Mouse (Mus musculus): Measurements from ENCODE around the gene Ppm1k.
"Not testable (repeated sequence)": the region's sequence is repeated elsewhere in the genome, so short reads cannot be mapped to it uniquely, and the experiment has no call there.

Gene Ppm1k

DNA sequence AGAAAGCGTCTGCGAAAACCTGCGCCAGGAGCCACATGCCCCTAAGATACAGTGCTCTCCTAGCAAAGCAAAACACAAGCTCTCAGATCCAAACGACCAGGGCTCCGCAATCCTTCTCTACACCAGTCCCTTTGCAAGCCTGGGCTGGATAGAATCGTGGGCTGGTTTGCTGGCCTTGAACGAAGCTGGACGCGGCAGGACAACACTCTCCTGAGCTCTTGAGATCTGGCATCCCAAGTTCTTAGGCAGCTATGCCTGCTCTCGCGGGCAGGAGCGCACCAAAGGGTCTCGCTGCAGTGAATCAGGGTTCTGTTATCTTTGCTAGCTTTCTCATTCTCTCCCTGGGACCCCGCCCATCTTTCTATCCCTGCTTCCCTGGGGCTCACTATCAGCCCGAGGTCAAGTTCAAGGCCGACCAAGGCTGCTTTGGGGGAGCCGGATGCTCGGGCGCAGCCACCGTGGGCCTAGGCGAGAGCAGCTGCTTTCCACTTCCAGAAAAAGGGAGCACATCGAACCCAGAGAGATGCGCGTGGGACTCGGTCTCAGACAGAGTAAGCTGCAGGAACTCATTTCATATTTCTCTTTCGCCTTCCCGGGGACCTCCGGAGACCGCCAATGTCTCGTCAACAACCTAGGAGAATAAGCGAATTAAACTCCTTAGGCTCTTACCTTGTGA lies 519 bp downstream of the Ppm1k start:
- ChIA-PET CTCF (no interaction called here), POLR2A (interaction anchor here (0.8 to 1.8 kb wide), 16 partner anchors 8 to 820 kb away, joined by 3 to 11 read pairs (median 4); partner anchors contain the start of genes Avl9 (in 3 of the 4), Fkbp9 (in 1 of the 4), Kbtbd2 (in 1 of the 4) and Lancl2 (in 1 of the 4))

DNA sequence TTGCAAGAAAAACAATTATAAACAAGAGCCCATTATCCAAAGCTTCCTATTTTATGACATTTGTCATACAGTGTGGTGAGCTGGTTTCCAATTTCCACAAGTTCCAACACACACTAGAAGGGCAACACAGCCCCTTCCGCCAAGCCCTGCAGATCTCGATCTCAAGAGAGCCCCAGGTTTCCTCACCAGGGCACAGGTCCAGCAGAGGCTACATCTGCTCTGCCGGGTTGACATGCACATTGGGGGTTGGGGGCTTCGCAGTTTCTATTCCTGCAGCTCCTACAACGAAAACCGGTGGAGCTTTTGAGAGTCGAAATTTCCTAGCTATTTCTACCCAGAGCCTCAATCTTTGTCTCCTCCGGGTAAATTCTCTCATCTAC lies 1.0 kb downstream of the Ppm1k start:
- ChIA-PET POLR2A (interaction anchor here in 3 of 4 experiments (0.8 to 1.8 kb wide), 12 partner anchors 9 to 820 kb away, joined by 3 to 11 read pairs (median 4); partner anchors contain the start of genes Avl9 (in 2 of the 3), Kbtbd2 (in 1 of the 3), Nt5c3 (in 1 of the 3) and Pyurf (in 1 of the 3)), CTCF (no interaction called here)

DNA sequence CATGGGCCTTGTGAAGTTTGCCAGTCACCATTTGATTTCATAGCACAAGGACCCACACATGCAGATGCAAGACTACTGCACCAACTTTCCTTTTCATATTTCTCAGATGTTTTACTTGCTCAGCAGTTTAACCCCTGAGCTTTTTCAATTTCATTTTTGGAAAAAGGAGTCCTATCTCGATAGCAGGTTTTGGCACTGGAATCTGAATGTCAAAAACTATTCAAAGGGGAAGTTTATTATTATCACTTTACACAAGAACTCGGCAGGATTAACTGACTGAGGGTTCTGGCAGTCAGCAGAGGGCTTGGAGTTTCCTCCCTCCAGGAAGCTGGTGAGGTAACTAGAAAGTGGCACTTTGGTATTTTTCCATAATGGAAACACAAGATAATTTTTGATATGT lies 1.9 kb downstream of the Ppm1k start:
- CTCF ChIA-PET: no interaction called here
- POLR2A ChIA-PET: interaction anchor here in 1 of 4 experiments (1.5 kb wide), 1 partner anchor 13 kb away, joined by 3 read pairs; no protein-coding TSS in a partner anchor

DNA sequence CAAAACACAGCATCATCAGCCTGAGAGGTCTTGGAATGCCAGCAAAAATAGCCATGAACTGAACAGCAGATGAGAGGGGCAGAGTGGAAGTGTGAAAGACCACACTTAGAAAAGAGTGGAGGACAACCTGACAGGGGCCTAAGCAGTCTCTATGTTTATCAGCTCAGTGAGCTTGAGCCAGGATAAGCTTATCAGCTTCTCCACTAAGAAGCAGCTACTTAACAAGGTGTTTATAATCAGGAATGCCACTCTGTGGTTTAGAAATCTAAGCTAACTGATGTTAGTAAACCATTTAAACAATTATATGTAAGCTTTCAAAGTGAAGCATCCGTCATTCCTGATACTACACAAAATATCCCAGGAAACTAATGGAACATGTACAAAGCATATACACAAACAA lies 3.2 kb downstream of the Ppm1k start:
- ChIA-PET POLR2A (no interaction called here), CTCF (no interaction called here)

DNA sequence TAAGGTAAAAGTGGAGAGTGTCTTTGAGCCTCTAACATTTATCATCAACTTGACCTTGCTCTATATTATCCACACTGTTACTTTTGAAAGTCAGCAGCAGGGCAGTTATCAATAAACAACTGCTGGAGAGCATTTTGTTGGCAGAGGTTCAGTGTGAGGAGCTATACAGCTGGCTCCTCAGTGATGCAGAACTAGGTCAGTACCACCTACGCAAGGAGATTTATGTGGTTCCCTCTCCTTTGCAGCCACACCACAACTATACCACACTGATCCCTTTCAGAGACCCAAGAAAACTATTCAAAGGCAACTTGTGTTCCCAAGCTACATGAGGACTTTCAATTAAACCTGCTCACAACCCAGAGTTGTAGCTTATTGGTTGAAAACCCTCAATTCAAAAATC lies 3.8 kb downstream of the Ppm1k start:
- POLR2A ChIA-PET: no interaction called here
- CTCF ChIA-PET: no interaction called here

DNA sequence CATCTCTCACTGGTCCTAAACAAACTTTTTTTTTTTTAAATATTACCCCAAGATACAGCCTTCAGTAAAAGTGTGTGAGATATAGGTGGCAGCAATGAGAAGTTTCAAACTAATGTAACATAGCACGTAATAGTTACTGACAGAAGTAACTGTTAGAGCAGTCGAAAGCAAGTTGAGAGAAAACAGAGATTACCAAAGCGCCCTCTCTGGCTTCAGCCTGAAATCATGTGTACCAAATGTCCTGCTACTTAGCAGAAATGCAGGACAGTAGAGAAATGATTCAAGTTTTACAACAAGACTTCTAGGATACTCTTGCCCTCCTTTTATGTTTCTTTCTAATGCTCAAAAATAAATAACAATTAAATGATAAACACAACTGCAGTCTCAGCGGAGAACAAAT lies 4.3 kb downstream of the Ppm1k start:
- CTCF ChIA-PET: no interaction called here
- POLR2A ChIA-PET: no interaction called here

DNA sequence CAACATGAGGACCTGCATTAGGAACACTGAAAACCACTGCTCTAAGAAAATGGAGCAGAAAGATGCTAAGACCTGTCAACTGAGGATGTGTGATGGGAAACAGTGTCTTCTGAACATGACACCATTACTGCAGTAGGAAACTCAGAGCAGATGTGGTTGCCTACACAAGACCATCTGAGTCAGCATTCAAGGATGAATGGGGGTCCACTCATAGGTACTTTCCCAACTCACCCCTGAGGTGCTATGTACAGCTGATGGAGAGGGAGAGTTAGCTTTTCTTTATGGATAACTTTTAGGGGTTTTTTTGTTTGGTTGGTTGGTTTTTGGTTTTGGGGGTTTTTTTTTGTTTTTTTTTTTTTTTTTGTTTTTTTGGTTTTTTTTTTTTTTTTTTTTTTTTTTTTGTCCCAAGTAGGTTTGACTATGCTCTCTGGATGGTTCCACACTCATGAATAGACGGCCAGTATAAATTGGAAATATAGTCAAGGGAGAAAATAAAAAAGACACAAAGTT lies 5.9 kb downstream of the Ppm1k start:
- POLR2A ChIA-PET: no interaction called here
- CTCF ChIA-PET: no interaction called here

DNA sequence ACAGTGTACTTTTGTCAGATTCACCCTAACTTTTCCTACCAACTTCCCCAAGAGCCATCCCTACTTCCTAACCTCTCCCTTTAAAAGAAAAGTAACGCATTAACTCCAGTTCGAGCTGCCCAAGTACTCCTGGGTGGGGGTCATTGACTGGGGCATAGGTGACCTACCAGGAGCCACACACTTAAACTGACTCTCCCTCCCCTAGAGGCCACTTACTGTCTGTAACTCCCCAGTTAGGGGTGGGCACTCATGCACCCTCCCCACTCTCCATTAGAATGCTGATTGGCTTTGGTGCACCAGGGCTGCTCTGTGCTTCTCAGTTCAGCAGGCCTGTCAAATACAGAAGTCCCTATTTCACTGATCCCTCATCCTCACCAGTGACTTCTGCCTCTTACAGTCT lies 8.3 kb downstream of the Ppm1k start:
- POLR2A ChIA-PET: interaction anchor here in 1 of 4 experiments (1.0 kb wide), 1 partner anchor 9 kb away, joined by 5 read pairs; the partner anchor contains the start of gene Ppm1k
- CTCF ChIA-PET: no interaction called here

DNA sequence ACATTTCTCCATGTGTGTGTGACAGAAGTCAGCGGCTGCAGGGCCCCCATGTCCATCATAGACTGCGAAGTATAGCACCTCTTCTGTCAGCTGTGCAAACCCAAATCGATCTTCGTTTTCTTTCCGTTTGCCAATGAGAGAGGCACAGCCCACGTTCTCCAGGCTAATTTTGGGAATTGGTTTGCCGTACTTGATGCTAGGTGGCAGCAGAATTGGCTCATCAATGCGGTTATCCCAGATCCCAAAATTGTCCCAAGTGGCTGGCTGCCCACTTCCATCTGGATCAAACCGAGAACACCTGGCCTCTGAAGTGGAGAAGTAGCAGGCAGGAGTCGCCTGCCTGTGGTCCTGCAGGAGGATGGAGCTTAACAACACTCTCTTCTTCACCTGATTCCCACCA lies 10.5 kb downstream of the Ppm1k start:
- ChIA-PET CTCF (no interaction called here), POLR2A (interaction anchor here in 1 of 4 experiments (2.4 kb wide), 1 partner anchor 10 kb away, joined by 8 read pairs; the partner anchor contains the start of gene Ppm1k)

DNA sequence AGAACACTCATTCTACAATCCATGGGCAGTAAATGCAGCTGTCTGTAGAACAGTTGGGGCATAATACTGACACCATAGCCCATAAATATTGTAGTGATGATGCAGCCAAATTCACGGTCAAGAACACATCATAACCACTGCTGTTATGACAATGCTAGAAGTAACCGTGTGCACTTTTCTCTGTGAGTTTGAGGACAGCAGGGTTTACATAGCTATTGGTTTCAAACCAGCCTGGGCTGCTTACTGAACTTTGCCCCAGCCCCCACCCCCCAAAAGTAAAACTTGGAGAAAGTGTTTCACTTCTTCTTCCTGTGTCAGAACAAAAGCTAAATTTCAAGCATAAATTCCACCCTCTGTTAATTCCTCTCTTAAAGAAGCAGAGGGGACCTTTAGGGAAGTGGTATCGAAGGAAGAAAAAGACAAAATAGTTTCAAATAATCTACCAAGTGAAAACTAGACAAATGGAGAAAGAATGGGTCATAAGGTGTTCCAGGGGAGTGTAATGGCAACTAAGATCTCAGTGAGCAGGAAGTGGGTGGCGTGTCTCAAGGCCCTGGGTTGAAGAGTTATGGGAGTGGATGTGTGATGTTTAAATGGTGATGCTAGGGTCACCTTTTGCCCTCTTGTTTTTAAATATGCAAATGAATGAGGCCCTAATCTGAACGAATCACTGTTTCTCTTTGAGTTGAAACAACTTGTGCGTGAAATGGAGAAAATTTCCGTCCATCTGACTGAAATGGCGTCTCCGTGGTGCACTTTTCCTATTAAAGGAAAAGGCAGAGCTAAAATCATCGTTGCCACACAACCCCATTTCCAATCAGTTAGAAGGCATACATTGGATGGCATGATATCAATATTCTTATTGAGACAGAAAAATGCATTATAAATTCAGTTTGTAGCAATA lies 14.3 kb downstream of the Ppm1k start:
- ChIA-PET POLR2A (interaction anchor here in 1 of 4 experiments (0.9 kb wide), 1 partner anchor 13 kb away, joined by 3 read pairs; no protein-coding TSS in a partner anchor), CTCF (no interaction called here)

DNA sequence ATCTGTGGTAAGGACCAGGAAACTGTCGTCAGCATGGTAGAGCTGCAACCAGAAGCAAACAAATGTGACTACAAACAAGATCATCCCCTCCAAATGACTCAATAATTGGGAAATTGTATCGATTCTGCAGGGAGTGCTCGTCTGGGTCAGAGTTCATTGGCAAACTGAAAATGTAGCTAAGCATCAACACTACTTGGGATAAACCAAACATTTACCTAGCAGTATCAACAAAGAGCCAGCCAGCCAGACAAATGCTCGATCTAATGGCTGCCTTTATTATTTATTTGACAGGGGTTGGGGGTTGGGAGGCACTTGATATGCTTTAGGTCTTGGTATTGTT lies 21.3 kb downstream of the Ppm1k start:
- ChIA-PET CTCF (no interaction called here), POLR2A (interaction anchor here in 2 of 4 experiments (0.9 to 1.1 kb wide), 2 partner anchors 20 to 21 kb away, joined by 3 read pairs; partner anchors contain the start of gene Ppm1k (in 1 of the 2))

DNA sequence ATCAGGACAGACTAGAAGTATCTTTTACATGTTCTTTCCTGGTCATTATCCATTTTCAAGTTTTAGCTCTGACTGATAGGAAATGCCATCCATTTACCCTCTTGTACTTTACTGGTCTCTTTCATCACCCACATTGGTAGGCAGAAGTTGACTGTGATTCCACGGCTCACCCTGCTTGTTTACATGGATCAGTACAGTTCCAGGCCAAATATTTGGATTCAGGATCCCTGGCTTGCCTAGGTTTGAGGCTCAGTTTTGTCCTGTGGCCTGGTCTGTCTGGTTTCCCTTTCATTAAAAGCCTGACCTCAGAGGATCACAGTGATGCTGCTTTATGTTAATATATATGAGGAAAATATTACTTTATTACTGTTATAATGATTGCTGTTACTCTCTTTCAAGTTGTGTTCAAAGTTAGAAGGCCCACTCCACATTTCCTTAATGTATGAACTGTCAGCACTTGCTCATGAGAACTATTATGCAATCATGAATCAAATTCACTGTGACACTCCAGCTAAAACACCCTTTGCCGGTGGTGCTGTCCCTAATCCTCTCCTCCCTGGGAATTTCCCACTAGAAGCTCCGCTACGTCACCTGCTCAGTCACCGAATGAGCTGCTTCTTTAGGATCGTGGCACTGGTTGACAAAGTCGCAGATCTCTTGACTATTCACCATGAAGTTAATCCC lies 21.8 kb downstream of the Ppm1k start:
- CTCF ChIA-PET: no interaction called here
- POLR2A ChIA-PET: interaction anchor here in 2 of 4 experiments (0.9 to 1.1 kb wide), 2 partner anchors 21 kb away, joined by 3 read pairs; partner anchors contain the start of gene Ppm1k (in 1 of the 2)

DNA sequence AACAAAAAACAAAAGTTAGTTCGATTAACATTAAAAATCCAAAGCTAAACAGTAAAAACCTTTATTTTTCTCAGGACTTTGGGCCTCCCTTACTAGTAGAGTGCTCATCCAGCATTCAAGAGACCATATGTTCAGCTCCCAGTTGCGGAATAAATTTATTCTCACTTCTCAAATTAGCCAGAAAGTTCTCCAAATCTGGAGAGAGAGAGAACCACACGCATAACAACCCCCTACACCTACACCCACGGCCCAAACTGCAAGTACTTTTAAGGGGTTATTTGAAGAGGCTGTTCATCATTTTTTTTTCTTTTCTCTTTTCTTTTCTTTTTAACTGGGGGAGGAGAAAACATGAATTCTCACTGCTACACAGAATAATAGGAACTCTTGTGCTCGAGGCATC lies 23.4 kb downstream of the Ppm1k start:
- POLR2A ChIA-PET: no interaction called here
- CTCF ChIA-PET: no interaction called here

DNA sequence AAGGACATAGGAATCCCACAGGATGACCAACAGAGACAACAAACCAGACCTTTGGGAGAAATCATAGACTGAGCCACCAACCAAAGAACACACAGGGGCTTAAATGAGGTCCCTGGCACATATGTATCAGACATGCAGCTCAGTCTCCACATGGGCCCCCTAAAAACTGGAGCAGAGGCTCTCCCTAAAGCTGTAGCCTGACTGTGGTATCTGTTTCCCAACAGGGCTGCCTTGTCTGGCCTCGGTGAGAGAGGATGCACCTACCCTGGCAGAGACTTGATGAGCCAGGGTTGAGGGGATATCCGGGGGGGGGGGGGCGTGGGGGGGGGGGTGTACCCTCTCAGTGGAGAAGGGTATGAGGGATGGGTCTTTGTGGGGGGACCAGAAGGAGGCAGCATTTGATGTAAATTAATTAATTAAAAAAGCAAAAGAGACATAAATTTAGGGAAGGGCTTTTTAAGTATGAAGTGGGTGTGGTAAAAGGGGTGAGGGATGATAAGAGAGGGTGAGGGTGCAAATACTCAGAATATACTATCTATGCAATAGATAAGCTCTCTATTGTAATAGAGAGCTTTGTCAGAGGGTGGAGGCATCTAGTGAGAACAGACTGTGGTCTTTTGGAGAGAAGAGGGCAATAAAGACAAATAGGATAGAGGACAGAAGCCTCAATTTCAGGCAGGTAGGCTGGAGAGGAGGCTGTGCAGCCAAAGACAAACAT lies 31.4 kb downstream of the Ppm1k start:
- ChIA-PET CTCF (no interaction called here), POLR2A (no interaction called here)

DNA sequence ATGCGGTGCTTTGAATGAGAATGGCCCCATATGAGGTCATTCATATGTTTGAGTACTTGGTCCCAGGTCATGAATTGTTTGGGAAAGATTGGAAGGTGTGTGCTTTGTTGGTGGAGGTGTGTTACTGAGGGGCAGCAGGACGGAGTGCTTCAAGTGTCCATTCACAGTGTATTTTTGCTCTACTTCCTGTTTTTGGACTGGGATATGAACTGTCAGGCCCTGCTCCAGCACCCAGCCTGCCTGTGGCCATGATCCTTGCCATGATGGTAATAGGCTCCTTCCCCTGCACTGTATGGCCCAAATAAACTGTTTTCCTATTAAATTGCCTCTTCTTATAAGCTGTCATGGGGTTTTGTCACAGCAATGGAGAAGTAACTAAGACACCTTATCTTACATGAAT lies 36.1 kb downstream of the Ppm1k start:
- ChIA-PET CTCF (no interaction called here), POLR2A (no interaction called here)

DNA sequence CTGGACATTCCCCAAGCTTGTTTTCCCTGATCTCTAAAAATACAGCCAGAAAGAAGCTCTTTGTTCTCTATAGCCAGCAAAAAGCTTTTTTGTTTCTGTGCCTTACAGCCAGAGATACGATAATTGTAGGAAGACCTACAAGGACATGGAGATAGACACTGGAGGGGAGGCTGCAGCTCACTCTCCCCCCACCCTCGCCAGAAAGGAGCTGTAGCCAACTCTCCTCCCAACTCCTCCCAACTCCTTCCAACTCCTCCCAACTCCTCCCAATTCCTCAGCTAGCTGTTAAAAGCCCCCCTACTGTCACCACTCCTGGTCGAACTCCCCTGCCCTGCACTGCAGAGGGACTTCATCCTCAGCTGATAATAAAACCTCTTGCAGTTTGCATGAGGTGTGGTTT lies 67.1 kb downstream of the Ppm1k start:
- CTCF ChIA-PET: interaction anchor here in 1 of 4 experiments (0.6 kb wide), 1 partner anchor 221 kb away, joined by 5 read pairs; no protein-coding TSS in a partner anchor
- POLR2A ChIA-PET: not testable (repeated sequence)

All from embryonic stem cell, embryonic (primary cell).